Mouse (Mus musculus) bone marrow, adult 2 months (tissue): ENCODE data around the gene Ccl27b.
"Not testable (repeated sequence)": the region's sequence is repeated elsewhere in the genome, so short reads cannot be mapped to it uniquely, and the experiment has no call there.

ENCODE experiments used
- CTCF ChIP-seq: fragments of 200-500 bp; IDR thresholded peaks from 2 replicates; pipeline ENCODE4 v1.5.1; 2011; ENCODE audit warnings: low read length, control low read depth; ENCODE audit not compliant: control insufficient read depth, insufficient read depth
- POLR2A ChIP-seq: fragments of 200-500 bp; IDR thresholded peaks from 2 replicates; pipeline ENCODE4 v1.6.1; 2011; ENCODE audit warnings: low read depth, mild to moderate bottlenecking, control low read depth, low read length, borderline replicate concordance; ENCODE audit not compliant: control insufficient read depth

GRCm38 (mm10) chr4:42661793-42662192 is 6.7 kb downstream of the Ccl27b start, which contains the start of gene Il11ra2:
- TF ChIP-seq CTCF, POLR2A: not testable (repeated sequence)
